Mouse (Mus musculus): ENCODE measurements around the gene Il21.

Il21 gene

DNA sequence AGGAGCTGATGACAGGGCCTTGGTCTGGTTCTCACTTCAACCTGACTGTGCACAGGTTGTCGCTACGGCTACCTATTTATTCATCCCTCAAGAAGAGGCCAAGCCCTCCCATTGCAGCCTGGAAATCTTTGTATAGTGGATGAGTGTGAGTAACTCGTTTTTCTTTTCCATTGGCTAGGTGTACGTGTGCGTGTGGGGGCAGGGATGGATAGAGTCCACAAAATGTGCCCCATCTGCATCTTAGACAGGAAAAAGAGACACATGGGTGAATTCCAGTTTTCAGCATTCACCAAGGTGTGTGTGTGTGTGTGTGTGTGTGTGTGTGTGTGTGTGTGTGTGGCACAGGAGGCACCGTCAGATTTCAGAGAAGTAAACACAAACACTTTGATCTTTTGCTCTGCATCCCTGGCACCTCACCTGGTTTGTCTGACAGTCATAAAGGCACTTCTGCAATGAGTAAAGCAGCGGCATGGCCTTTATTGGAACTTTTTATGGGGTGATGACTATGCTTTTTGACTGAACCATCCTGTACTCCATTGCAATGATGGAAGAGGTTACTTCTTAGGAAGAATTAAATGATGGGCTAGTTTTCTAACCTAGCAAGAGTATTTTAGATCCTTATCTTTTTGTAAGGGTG lies at the start of gene Il21:
TSS of gene Il21 (minus strand) at position 51 of the 637 bp plus-strand sequence.
- in situ Hi-C loops (cut with MboI, MseI): loop anchor here (5.0 kb wide), 2 partner anchors 40 to 65 kb away; no protein-coding TSS in a partner anchor

DNA sequence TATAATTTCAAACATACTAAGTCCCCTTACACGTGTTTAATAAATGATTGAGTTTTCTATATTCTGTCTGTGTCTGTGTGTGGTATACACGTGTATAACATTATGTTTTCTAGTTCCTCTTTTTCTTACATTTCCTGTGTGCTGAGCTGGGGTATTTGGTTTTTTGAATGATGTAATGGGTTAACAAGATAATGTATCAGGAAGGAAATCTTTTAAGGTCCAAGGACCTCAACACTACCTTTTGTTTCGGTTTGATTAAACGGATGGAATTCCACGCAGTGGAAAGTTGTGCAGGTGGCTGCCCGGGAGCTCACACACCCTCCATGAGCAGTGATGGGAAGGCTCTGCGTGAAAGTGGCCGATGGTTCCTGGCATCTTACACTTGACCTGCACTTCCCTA lies 48.4 kb upstream of the Il21 start:
- in situ Hi-C loops (cut with MboI, MseI): no loop called here

DNA sequence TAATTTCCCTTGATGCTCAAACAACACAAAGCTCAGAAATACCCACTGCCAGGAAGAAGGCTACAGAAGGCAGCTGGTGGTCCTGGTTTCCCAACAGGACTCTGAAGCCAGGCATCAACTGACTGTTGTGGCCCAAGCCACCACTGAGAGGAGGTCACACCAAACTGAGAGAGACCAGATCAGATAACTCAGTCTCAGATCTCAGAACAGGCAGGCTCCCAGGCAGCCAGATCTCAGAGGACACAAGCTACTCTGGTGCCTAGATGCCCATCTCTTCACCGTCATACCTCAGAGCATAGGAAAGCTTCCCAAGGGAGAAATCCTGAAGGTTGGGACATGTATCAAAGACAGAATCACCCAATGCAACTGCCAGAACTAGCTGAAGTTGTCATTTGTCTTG lies 47.8 kb upstream of the Il21 start:
- in situ Hi-C loops (cut with MboI, MseI): no loop called here

DNA sequence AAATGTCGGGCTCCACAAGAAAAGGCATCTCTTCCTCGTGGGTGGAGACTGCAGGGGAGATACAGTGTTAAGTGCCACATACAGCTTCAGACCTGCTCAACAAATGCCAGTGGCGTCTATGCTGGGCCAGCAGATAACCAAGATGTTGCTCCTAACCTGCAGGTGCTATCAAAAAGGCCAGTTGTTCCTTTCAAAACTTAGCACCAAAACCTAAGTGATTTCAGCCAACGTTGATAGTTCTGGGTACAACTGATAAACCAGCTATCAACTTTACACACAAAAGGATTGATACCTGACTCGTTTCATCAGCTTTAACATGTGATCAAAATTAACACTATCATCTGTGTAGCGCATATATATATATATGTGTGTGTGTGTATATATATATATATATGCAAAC lies 42.2 kb upstream of the Il21 start:
- in situ Hi-C loops (cut with MboI, MseI): loop anchor here in 1 of 2 experiments (5.0 kb wide), 1 partner anchor 42 kb away; the partner anchor contains the start of gene Il21

DNA sequence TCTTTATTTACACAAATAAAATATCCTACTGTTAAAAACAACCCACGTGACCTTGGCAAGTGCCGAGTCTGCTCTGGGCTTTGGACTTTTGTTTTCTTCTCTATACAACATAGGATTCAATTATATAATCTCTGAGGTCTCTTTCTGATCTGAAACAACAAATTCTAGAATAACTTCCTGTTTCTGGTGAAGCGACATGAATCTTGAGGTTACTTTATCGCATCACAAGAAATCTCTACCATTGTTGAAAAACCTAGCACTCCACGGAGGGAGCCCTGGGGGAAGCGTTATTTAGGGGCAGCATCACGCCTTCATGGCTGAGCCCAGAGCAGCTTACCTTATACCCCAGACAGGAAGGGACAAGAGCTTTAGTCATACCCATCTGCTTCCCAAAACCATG lies 40.7 kb upstream of the Il21 start:
- in situ Hi-C loops (cut with MboI, MseI): loop anchor here in 1 of 2 experiments (5.0 kb wide), 1 partner anchor 41 kb away; the partner anchor contains the start of gene Il21

DNA sequence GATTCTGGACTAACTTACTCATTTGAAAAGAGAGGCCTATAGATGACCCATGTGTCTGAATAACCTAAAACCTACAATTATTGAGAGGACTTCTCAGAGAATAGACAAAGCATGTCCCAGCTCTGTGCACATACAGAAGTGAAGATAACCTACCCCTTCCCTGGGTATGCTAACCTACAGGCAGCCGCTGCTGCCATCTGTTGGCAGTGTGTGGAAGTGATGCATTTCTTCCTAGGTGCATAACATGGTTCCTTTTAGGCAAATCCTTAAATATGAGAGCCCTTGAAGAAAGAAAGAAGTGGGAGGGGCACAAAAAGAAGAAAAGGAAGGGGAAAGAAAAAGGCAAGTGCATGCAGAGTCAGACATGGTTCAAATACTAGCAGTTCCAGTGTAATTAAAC lies 38.8 kb upstream of the Il21 start:
- in situ Hi-C loops (cut with MboI, MseI): loop anchor here in 1 of 2 experiments (5.0 kb wide), 1 partner anchor 39 kb away; the partner anchor contains the start of gene Il21

DNA sequence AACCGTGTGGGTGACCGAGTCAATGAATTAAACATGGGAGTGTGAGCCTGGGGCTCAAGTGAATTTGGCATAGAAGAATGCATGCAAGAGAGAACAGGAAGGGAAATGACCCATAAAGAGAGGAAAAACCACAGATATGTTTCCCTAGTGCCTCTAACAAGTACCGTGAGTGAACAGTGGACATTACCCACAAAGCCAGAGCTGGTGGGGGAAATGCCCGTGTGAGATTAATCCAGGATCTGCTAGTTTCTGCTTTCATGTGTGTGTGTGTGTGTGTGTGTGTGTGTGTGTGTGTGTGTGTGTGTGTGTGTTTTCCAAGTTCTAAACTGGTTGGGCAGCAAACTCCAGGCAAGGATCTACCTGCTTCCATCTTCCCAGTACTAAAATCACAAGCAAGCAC lies 37.5 kb upstream of the Il21 start:
- in situ Hi-C loops (cut with MboI, MseI): loop anchor here in 1 of 2 experiments (5.0 kb wide), 1 partner anchor 38 kb away; the partner anchor contains the start of gene Il21

DNA sequence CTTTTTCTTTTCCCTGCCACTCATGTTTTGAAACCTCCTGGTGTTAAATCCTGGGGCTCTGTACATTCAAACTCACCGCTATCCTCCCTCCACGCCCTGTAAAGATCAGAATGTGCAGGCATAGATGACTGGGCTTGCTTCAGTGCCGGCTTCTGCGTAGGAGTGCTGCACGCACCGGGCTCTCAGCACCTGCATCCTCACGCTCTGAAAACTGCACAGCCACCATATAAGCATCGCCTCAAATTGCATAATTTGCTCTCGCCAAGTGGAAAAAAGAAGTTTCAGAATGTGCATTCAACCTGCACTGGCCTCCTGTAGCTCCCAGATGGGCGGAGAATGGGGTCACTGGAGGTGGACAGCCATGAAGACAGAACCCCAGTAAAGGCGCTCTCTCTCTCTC lies 35.9 kb upstream of the Il21 start:
- in situ Hi-C loops (cut with MboI, MseI): no loop called here

DNA sequence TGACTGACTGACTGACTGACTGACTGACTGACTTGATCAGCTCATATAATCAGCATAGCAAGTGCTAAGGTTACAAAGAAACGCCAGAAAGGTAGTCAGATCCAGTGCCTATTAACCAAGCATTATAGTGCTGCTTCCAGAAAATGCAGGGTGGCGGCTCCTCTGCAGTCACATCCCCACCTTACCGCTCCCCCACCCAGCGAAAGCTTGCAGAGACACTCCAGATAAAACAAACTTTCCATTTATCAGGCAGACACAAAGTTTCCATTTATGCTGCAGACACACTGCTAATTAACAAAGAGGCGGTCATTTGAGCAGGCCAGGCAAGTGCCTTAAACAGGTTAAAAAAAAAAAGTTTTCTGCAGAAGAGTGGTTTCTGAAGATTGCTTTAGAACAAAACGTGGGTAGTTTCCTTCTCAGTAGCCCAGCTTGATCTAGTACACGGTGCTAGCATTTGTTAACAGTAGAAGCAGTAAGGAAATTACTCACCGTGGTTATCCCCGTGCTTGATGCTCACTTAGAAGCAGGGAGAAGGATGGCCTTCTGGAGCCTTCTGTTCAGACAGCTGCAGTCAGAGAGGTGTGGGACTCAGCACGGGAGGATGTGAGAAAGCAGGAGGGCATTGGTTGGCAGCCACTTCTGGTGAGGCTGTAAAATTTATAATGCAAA lies 27.0 kb upstream of the Il21 start:
- in situ Hi-C loops (cut with MboI, MseI): no loop called here

DNA sequence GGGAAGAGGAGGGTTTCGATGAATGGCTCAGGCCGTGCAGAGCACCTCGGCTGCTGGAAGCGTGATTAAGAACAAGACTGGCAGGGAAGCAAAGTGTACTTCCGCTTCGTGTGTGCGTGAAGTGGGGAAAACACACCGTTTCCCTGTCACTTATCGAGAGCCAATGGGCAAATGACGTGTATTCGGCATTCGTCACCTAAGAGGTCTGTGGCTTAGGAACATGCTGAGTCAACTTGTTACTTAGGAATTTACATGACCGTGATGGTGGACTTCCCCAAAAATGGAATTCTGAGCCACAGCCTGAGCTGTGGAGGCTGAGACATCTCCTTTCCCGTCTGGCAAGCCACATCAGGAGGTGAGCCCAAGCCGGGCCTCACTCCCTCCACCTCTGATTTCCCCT lies 25.3 kb upstream of the Il21 start:
- in situ Hi-C loops (cut with MboI, MseI): no loop called here

DNA sequence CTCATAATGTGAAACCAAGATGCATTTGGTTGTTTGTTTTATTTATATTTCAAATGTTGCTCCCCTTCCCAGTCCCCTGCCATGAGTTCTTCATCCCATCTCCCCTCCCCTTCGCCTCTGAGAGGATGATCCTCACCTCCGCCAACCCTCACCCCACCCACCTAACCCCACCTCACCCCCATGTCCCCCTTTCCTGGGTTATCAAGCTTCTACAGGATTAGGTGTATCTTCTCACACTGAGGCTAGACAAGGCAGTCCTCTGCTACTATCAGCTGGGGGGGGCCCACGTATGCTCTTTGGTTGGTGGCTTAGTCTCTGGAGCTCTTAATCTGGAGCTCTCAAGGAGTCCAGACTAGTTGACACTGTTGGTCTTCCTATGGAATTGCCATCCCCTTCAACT lies 18.5 kb upstream of the Il21 start:
- in situ Hi-C loops (cut with MboI, MseI): no loop called here

DNA sequence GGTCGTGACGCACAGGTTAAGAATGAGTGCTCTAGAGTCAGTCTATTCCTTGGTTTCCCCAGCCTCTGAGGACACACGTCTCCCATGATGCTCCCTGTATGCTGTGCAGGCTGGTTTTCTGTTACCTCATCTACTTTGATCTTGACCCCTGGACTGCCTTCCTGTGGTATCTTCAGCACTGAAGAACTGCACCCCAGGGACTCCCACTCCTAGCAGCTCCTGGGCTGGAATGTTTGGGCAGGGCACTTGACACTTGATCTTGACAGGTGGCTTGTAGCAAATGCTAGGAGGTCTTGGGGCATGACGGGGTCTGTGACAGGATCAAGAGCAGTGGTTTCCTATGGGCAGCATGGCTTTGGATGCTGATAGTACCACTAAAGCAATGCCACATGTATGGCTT lies 2.6 kb upstream of the Il21 start:
- in situ Hi-C loops (cut with MboI, MseI): no loop called here

DNA sequence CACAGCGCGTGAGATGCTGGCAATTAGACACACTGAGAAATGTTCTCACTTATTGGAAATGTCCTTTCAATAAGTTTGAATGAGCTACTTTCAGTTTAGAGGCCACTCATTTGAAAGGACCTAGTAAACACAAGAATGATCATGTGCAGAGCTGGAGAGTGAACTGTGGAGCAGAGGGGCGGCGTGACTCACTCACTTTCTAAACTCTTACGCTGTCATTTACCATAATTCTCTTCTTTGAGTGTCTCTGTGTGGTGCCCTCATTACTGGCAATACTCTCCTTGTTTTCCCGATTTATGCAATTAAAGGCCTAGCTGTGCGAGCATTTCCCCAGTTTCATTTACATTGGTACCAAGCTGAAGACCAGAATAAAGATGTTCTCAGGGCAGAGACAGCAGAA lies 1.3 kb downstream of the Il21 start:
- in situ Hi-C loops (cut with MboI, MseI): loop anchor here (5.0 kb wide), 2 partner anchors 41 to 66 kb away; no protein-coding TSS in a partner anchor

DNA sequence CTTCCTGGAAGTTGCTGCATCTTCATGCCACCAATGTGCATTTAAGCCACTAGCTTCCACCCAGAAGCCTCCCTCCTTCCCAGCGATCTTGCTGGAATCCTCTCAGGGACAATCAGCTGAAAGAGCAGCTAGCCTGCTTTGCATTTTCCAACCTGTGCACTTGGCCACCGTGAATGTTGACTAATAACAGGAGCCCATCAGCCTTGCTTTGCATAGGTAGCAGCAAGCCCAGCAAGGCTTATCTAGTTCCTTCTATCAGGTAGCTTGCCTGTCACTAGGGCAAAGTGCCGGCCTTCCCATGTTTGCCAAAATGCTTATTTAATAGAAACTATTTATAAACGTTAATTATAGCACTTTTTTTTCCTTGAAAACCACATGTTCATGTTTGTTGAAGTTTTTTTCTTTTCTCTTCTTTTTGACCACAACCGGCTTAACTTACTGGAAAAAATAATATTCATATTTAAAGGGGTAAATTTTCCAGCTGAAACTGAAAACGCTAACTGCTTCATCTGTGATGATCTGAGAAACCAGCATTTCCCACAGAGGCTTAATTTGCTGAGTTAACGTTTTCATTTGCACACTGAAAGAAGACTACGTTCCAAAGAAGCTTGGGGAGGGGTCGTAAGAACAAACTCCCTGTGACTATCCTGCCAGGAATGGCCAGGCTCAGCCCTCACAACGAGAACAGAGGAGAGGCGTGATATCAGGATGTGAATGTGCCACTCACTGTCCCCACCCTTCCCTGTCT lies 3.2 kb downstream of the Il21 start:
- in situ Hi-C loops (cut with MboI, MseI): no loop called here

DNA sequence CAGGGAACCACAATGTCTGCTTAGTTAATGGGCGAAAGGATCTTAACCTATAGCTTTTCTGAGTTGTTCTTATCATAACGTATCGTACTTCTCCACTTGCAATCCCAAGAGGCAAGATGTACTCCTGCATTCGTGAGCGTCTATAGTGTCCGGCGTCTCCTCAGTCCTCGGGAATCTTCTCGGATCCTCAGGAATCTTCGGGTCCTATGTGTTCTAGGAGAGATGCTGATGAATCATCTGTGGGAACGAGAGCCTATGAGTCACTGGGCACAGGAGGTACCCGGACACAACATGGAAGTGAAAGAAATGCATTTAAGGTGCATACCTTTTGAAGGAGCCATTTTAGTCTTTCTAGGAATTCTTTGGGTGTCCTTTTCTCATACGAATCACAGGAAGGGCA lies 7.3 kb downstream of the Il21 start:
- in situ Hi-C loops (cut with MboI, MseI): no loop called here

DNA sequence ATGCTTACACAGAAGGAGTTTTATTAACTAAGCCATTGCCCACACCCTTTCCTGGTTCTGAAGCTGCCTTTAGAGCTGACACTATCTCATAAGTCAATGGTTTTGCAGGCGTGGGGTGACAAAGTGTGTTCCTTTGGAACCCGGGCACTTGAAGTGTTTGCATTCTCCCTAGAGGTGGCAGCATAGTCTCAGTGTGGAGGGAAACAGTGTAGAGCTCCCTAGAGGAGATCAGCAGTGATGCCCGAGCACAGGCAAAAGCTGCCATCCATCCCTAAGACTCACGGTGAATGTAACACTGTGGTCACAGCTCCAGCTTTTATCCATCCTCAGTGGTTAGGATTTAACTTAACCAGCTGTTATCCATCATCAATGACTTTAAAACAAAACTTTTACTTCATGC lies 13.4 kb downstream of the Il21 start:
- in situ Hi-C loops (cut with MboI, MseI): no loop called here

DNA sequence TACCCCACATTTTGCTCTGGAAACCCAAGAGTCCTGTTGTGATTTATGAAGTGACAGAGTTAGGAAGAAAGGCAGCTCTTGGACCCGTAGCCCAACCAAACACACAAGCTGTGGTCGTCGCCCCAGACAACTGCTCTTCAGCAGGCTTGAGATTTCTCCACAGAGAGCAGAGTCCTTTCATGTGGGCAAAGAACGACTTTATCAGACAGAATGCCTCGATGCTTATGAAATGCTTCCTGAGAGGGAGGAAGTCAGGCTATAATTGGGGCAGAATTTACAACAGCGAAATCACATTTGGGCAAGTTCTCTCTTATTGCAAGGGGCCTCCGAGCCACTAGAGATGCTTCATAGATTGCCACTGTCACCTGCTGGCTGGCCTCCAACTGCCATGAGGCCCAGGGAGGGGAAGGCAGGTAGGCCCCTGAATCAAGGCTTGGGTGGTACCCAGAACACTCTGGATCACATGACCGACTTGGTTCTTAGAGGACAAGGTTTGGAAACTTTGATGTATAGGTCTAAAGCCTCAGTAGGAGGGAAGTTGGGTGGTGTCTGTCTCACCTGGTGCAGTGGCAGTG lies 27.1 kb downstream of the Il21 start:
- in situ Hi-C loops (cut with MboI, MseI): loop anchor here (10.0 kb wide), 2 partner anchors 251 to 561 kb away; no protein-coding TSS in a partner anchor

DNA sequence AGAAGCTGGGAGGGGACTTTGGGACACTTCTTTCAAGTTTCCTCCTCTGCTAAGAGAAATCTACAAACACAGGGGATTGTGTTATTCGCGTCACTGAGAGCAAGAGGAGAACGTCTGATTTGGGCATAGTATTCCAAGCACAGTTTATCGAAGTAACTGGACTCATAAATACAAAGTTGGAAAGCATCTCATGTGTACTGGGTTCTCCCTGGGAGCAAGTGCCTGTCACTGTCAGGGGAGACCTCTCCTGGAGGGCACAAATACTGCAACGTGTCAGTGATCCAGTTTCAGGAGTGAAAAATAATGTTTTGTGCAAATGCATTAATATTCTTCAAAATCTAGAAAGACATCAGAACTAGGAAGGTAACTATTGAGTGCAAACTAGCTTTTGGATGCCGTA lies 27.9 kb downstream of the Il21 start:
- in situ Hi-C loops (cut with MboI, MseI): loop anchor here (5.0 to 10.0 kb wide), 6 partner anchors 77 to 560 kb away; partner anchors contain the start of gene Il2 (in 1 of the 2)

DNA sequence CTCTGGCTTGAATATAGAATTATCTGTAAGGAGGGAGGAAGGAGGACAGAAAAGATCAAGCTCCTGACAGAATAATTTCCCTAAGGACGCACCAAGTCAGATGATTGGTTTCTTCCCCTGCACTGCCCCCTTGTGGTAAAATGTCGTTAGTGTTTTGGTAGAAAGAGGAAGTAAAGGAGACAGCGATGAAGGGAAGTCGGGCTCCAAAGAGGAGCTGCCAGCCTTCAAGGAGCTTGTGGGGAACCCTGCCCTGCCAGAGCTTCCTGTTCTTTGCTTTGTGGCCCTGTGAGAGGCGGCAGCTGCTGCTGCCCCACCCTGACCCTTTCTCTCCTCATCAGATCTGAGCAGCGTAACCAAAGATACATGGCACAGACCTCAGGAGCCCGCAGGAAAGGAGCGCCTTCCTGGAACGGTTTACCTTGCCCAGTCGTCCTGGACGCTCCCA lies 28.4 kb downstream of the Il21 start:
- in situ Hi-C loops (cut with MboI, MseI): loop anchor here (5.0 to 10.0 kb wide), 6 partner anchors 77 to 559 kb away; partner anchors contain the start of gene Il2 (in 1 of the 2)

DNA sequence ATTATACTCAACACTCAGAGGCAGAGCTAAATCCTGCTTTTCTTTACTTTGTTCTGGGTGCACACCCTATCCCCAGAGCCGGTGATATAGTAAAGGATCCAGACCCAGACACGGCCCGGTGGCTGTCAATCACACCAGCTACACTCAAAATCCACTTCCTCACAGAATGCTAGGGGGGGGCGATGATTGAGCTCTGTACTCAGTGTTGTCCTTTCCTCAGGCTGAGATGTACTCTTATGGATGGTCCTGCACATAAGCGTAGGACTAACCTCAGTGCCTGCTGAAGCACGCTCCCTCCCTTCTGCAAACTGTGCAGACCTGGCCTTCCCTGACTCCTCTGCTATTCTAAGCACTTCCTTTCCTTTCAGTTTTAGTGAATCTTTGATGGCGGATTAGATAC lies 29.6 kb downstream of the Il21 start:
- in situ Hi-C loops (cut with MboI, MseI): loop anchor here (5.0 to 10.0 kb wide), 6 partner anchors 76 to 558 kb away; partner anchors contain the start of gene Il2 (in 1 of the 2)

Data from T-helper 17 cell (primary cell).